Mouse (Mus musculus): Measurements from ENCODE around the gene Syt11.
"Not testable (repeated sequence)": the region's sequence is repeated elsewhere in the genome, so short reads cannot be mapped to it uniquely, and the experiment has no call there.

The Syt11 gene

DNA sequence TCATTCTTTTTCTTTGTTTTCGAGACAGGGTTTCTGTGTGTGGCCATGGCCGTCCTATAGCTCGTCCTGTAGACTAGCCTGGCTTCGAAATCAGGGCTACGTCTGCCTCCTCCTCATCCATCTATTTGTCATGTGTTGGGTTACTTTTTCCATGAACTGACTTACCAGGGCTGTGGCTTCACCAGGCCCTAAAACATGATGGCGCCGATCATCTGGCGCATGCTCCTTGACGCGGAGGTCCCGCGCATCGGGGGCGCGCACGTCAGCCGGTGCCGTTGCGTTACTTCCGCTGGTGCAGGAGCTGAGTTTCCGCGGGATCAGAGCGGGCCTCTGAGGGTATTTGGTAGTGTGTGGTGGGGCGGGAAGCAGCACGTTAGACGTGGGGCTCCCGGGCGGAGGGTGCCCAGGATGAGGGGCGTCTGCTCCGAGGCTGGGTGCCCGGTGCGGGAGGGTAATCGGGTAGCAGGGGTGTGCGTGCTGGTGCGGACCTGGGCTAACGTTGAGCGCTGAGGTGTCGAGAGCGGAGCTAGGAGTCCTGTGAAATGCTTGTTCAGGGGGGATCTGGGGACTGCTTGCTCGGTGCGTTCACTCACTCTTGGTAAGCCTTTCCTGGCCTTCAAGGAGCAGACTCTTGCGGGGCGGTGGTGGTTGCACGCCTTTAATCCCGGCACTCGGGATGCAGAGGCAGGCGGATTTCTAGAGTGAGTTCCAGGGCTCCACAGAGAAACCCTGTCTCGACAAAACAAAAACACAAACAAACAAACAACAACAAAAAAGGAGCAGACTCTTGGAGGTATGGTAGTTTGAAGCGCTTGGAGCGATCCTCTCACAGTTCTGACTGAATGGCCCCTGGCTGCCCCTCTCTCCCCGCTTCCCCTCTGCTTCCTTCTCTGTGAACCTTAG lies at the start of gene Syt11:
Gene Syt11, minus strand, starts transcription at position 226 of the 903 bp plus-strand sequence.
- peak; percentile 27 for DNase-seq (ENCODE audit: low spot score)

GRCm38 (mm10) chr3:88803910-88804540 lies 29.1 kb upstream of the Syt11 start:
- DNase-seq (ENCODE audit: low spot score): no peak

DNA sequence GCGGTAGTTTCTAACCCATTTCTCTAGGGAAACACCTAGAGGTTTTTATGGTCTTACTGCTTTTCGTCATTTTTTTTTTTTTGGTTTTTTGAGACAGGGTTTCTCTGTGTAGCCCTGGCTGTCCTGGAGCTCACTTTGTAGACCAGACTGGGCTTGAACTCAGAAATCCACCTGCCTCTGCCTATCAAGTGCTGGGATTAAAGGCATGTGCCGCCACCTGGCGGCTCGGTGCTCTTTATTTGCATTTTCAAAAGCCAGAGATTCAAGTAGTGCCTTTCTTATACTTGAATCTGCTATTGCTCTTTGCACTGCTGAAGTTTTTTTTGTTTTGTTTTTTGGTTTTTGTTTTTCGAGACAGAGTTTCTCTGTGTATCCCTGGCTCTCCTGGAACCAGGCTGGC lies 22.5 kb upstream of the Syt11 start:
- DNase-seq (ENCODE audit: low spot score): not testable (repeated sequence)

GRCm38 (mm10) chr3:88788033-88788432 lies 13.1 kb upstream of the Syt11 start:
- DNase-seq (ENCODE audit: low spot score): not testable (repeated sequence)

GRCm38 (mm10) chr3:88786805-88787204 lies 11.8 kb upstream of the Syt11 start:
- not testable (repeated sequence) for DNase-seq (ENCODE audit: low spot score)

DNA sequence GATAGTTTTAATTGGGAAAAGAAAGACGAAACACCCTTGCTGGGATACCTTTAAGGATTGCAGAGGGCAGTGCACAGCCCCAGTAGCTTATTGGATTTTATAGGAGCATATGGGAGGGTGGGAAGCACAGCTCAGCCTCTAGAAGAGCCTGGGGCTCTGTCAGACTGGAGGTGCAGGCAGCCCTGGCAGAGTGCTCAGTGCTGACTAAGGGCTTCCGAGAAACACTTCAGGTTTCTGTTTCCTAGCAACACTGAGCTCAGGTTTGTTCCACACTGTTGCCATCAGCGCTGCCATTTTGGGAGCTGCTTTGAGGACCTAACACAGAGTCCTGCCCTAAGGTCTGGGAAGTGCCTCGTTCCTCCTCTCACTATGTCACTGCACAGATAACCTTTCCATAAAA lies 11.4 kb upstream of the Syt11 start:
- not testable (repeated sequence) for DNase-seq (ENCODE audit: low spot score)

DNA sequence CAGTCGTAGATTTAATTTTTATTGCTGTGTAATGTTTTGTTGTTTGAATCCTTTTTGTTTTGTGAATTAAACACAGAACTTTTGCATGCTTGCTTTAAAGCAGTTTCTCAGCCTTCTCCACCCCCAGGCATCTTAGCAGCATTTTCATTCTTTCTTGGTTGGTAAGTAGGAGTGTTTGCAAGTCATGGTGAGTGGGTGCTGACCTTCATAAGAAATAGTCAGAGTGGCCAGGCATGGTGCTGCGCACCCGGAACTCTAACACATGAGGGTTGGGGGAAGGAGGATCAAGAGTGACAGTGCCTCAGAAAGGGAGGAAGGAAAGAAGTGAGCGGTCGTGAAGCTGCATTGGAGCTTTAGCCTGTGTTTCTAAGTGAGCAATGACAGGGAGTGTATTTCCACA lies 9.9 kb upstream of the Syt11 start:
- DNase-seq (ENCODE audit: low spot score): no peak

DNA sequence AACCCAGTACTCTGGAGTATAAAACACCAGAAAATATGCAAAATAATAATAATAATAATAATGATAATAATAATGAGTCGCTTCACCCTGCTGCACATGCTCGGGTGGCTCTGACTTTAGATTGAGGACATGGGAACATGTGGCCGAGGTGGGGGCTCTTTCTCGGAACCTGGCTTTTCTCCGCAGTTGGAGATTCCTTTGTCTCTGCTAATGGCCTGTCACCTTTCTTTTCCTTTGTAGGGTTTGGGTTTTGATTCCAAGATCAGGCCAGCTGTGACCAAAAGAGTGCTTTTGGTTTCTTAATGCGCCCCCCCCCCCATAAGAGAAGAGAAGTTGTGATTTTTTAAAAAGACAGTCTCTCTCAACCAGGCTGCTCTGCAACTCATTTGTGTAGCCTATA lies 1.8 kb downstream of the Syt11 start:
- not testable (repeated sequence) for DNase-seq (ENCODE audit: low spot score)

DNA sequence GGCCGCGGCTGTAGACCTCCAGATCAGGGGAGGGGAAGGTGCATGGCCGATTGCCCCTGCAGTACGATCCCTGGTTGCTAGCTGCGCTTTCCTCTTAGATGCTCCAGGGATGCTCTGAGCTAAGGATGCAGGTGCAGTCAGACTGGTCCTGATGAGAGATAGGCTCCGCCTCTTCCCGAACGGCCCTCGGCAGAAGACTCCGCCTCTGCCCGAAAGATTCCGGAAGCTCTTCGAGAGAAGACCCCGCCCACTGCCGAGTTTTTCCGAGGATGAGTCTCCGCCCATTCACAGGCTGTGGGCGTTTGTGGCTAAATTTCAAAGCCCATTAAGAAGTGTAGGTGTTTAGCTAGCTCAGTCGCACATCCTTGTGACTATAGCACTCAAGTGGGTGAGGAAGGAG lies 2.6 kb downstream of the Syt11 start:
- peak; percentile 83 for DNase-seq (ENCODE audit: low spot score)

- not testable (repeated sequence) for DNase-seq (ENCODE audit: low spot score)
Observed at GRCm38 (mm10) chr3:88771941-88772280, 3.1 kb downstream of the Syt11 start.

DNA sequence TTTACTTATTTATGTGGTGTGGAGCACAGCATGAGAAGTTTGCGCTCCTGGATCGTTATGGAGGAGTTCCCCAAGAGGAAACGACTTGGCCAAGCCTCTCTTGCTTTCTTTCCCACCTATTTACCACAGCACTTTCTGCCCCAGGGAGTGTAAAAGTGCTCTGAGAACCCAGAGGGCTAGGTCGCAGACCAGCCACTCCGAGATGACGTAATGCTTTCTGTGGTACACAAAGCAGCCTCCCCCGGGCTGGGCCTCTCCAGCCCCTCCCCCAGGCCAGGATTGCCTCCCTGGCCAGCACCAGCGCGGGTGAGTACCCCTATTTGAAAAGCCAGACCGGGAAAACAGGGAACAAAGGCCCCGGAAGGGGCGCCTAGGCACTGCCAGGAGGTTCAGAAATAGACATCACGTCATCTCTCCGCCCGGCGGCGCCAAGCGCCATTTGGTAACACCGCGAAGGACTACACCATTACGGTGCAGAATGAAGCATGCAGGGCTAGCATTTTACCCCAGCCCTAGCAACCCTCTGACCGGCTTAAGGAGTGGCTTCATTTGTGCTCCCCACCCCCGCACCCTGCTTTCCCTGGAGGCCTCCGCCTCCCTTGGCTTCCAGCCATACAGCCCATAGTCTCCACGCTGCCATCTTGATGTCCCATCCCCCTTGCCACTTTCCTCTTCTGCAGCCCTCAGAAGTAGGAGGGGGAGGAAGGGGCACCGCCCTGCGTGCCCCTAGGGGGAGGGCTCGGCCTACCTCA lies 3.6 kb downstream of the Syt11 start:
- peak; percentile 77 for DNase-seq (ENCODE audit: low spot score)

- DNase-seq (ENCODE audit: low spot score): peak; percentile 41
Observed at GRCm38 (mm10) chr3:88762401-88762831, 12.5 kb downstream of the Syt11 start.

DNA sequence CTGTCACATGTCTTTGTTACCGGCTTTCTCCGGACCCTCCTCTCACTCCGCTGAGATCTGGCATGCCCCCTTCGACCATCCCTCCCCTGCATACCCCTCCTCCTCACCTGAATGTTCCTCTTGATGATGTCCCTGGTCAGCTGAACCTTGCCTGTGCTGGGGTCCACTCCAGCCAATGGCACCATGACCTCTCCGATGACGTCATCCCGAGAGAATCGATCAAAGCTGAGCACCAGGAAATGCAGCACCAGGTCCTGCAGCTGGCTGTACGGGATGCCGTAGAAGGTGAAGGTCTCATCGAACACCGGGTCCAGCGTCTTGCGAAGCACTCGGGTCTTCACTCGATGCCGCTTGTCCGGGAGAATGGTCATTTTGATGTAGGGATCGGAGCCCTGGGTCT lies 13.3 kb downstream of the Syt11 start:
- no peak for DNase-seq (ENCODE audit: low spot score)

- peak; percentile 77 for DNase-seq (ENCODE audit: low spot score)
Observed at GRCm38 (mm10) chr3:88758045-88758500, 16.9 kb downstream of the Syt11 start.

DNA sequence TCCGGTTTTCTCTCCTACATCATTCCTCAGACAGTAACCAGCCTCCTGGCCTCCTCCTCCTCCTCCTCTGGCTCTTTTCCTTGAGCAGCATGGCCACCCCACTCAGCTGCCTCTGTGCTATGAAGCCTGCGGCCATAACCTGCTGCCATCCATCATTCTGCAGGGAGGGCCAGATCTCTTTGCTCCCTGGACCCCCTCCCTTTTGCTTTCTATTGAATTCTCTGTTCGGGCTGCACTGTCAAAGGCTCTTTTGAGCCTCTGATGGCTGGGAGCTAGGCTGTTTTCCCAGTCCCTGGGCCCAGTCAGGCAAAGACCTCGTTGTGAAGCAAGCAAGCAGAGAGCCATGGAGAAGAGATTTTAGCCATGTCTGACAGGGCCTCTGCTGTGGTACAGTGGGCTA lies 18.7 kb downstream of the Syt11 start:
- peak; percentile 40 for DNase-seq (ENCODE audit: low spot score)

GRCm38 (mm10) chr3:88755541-88755940 lies 19.4 kb downstream of the Syt11 start:
- no peak for DNase-seq (ENCODE audit: low spot score)

GRCm38 (mm10) chr3:88754283-88754682 lies 20.7 kb downstream of the Syt11 start:
- peak; percentile 37 for DNase-seq (ENCODE audit: low spot score)

GRCm38 (mm10) chr3:88746871-88747231 lies 28.1 kb downstream of the Syt11 start:
- DNase-seq (ENCODE audit: low spot score): no peak

DNA sequence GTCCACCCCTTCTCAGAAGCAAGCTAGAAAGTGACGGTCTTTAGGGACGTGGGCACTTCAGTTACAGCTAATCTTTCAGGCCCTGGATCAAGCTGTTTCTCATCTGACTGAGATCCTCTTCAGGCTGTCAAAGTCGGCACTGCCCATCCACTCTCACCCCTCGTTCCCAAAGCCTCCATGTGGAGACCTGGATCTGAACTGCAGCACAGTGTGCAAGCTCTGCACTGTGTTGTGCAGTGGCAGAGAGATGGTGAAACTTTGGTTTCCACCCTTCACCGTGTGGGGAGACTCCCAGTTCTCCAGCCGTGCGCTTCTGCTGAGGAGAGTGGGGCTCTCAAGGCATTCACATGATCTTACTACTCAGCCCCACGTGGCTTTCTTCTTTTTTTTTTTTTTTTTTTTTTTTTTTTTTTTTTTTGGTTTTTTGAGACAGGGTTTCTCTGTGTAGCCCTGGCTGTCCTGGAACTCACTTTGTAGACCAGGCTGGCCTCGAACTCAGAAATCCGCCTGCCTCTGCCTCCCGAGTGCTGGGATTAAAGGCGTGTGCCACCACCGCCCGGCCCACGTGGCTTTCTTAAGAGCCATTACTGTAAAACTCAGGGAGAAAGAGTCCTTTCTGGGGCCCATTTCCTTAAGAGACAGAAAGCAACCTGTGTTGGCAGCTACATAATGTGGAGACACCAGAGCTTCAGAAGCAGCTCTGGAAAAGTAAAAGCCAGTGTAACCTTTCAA lies 28.7 kb downstream of the Syt11 start:
- no peak for DNase-seq (ENCODE audit: low spot score)

DNA sequence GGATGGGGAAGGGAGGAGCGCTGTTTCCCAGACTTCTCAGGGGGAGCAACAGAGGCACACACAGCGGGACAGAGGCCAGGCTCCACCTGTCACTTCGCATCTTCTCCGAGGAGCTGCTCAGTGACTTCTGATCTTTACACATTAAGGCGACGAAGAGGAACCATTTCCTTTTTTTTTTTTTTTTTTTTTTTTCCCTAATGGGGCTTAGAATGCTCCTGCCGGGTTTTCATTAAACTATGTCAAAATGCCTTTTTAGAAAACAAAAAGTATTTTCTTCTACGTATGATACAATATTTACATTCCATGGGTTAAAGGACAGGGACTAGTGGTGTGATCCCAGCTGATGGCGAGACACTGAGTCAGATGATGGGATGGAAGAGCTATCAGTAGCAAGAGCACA lies 29.4 kb downstream of the Syt11 start:
- DNase-seq (ENCODE audit: low spot score): no peak

DNA sequence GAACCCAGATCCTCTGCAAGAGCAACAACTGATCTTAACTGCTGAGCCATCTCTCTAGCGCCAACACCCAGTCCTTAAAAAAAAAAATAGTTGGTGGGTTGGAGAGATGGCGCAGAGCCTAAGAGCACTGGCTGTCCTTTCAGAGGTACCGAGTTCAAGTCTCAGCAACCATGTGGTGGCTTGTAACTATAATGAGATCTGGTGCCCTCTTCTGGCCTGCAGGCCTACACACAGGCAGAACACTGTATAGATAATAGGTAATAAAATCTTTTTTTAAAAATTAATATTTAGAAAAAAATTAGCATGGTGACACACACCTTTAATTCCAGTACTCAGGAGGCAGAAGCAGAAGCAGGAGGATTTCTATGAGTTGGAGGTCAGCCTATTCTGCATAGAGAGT lies 34.8 kb downstream of the Syt11 start:
- DNase-seq (ENCODE audit: low spot score): no peak

- DNase-seq (ENCODE audit: low spot score): peak; percentile 48
Observed at GRCm38 (mm10) chr3:88738641-88739040, 36.3 kb downstream of the Syt11 start.
